Mouse (Mus musculus) adrenal gland, adult 2 months (tissue): ENCODE results near the gene Ap1m1. TPM values are rescaled to one million over a fixed set of nuclear protein-coding genes. Genes with fewer than 3 reads are reported as not detected.

Experiments
- DNase-seq: peaks from one replicate; pipeline ENCODE4 v3.0.0; 2021
- long read RNA-seq: library from polyadenylated mRNA; stranded (forward); transcript quantifications from one replicate; pipeline ENCODE4 v2.0.0, GENCODE M21; 2021
- polyA plus RNA-seq: library from polyadenylated mRNA; depleted of rRNA; stranded (reverse); fragments of >200 nt; gene quantifications from 2 replicates; pipeline ENCODE4 v1.2.3, GENCODE M21; 2012; rRNA removed
- total RNA-seq, 2 experiments: library from RNA; stranded (reverse); gene quantifications; 2 replicates each; pipeline ENCODE4 v1.2.3; 2021

The Ap1m1 gene
- total RNA-seq (10 to 100 TPM; 66.3 to 67.8 TPM), polyA plus RNA-seq (62.1 and 75.1 TPM in 2 replicates)
- long read RNA-seq, transcript Ap1m1-201 (12 exons, 2,084 nt) = major isoform, 65 of 75 reads
- long read RNA-seq, partial matches to known transcripts = 4 of 75 reads
- long read RNA-seq, other reads (novel, unspliced or antisense) = 6 of 75 reads

GRCm38 (mm10) chr8:72239499-72240402 lies at the start of gene Ap1m1:
Gene Ap1m1 (plus strand): TSS chr8:72240018.
- DNase-seq = peak; percentile 98

- DNase-seq = no peak
These were observed 49.6 kb upstream of the Ap1m1 start for GRCm38 (mm10) chr8:72190215-72190539.

DNA sequence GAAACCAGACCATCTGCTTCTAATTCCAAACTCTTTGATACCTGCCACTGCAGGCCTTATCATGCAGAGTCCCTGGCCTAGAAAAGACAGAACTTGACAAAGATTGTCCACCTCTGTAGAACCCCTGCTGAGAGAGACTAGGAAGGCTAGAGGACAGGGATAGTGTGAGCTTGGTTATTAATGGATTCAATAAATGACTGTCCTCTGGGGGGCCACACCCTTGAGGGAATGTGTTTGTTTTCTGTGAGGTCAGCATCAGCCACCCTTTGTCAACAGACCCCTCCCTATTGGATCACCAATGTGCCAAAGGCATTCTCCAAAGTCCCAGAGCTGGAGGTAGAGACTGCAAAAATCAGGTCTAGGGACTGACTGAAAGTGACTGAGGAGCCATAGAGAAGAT lies 47.8 kb upstream of the Ap1m1 start:
- DNase-seq = no peak

GRCm38 (mm10) chr8:72197997-72198396 lies 41.8 kb upstream of the Ap1m1 start:
- no peak for DNase-seq

DNA sequence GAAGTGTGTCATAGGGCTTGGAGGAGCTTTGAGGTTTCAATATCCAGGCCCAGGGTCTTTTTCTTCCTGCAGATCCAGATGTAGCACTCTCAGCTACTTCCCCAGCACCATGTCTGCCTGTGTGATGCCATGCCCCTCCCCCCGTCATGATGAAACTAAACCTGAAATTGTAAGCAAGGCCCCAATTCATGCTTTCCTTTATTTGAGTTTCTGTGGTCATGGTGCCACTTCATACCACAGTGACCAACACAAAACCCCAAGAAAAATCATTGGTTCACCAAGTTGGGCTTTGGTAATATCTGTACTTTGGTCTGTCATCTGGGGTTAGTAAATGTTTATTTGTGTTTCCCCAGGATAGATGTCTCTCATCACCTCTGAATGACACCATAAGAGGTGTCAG lies 31.2 kb upstream of the Ap1m1 start:
- DNase-seq = no peak

GRCm38 (mm10) chr8:72210222-72210621 lies 29.6 kb upstream of the Ap1m1 start:
- no peak for DNase-seq

DNA sequence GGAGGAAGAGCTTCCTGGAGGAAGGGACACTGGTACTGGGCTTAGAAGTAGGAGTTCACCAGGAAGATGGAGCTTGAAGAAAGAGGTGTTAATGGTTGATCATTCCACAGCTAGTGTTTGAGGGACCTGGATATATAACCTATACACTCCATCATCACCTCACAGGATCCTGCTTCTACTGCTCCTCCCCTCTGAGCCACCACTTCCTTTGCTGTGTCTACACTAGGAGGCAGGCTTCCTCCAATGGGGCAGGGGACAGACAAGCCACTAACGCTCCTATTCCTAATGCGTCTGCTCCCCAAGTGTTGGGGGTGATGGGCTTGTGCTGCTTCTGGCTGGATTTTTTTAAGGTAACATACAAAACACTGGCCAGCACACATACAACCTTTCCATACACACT lies 29.1 kb upstream of the Ap1m1 start:
- DNase-seq = no peak

GRCm38 (mm10) chr8:72211846-72212245 lies 28.0 kb upstream of the Ap1m1 start:
- DNase-seq = no peak

GRCm38 (mm10) chr8:72212751-72213150 lies 27.1 kb upstream of the Ap1m1 start, which contains the start of gene Cib3:
Gene Cib3 (minus strand): TSS chr8:72212837.
- no peak for DNase-seq

DNA sequence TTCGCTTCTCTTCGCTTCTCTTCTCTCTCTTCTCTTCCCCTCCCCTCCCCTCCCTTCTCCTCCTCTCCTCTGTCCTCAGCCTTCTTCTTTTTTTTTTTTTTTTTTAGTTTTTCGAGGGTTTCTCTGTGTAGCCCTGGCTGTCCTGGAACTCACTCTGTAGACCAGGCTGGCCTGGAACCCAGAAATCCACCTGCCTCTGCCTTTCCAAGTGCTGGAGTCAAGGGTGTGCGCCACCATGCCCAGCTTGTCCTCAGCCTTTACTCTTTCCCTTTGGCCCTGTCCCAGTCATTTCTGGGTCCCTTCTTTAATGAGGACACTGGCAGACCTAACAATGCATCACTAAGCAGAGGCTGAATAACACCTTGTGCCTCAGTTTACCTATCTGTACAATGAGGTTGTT lies 26.3 kb upstream of the Ap1m1 start, which contains the start of gene Gm11034:
TSS of gene Gm11034 (minus strand) at position 101 of the 400 bp plus-strand sequence.
- no peak for DNase-seq

- no peak for DNase-seq
These were observed 24.8 kb upstream of the Ap1m1 start for GRCm38 (mm10) chr8:72215060-72215459.

DNA sequence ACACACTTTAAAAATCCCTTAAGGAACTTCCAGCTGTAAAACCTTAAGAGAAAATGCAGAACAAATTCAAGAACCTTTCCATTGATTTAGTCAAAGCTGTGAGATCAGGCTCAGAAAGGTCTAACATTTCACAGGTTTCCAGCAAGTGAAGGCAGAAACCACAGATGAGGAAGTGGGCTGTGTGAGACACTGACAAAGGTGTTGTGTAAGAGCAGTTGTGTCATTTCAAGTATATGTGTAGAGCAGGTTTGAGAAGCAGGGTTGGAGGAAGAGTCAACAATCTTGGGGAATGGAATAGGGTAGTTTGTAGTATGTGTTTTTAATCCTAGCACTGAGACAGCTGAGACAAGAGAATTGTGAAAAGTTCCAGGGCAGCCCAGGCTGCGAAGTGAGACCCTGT lies 23.9 kb upstream of the Ap1m1 start:
- no peak for DNase-seq

- DNase-seq = no peak
These were observed 20.9 kb upstream of the Ap1m1 start for GRCm38 (mm10) chr8:72218781-72219540.

DNA sequence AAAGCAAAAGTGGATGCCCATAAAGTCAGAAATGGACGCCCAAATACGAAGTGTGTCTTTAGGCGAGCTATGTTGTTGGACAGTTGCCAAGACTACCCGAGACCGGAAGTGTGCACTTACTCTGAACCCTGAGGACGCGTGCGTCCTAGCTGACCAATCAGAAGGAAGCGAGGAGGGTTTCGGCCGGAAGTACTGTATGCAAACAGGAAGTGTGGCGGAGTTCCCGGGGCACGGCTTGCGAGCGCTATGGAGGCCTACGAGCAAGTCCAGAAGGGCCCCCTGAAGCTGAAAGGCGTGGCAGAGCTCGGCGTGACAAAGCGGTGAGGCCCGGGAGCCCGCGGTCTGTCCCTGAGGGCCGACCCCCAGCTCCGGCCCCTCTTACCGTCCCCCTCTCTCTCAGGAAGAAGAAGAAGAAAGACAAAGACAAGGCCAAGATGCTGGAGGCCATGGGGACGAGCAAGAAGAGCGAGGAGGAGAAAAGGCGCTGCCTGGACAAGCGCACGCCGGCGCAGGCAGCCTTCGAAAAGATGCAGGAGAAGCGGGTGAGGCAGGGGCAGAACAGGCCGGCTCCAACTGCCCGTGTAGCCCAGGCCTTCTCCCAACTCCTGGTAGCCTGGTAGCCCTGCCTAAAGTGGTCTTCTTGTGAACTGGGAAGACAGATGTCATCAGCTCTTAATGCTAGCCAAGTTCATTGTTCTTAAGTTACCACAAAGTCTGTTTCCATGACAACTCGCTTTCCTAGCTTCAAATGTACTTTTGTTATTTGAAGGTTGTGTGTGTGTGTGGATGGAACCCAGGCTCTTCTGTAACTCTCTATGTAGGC lies 20.1 kb upstream of the Ap1m1 start, which contains the start of gene Fam32a:
TSS of gene Fam32a (plus strand) at position 190 of the 823 bp plus-strand sequence.
- DNase-seq = peak; percentile 90

GRCm38 (mm10) chr8:72220758-72221157 lies 19.1 kb upstream of the Ap1m1 start:
- DNase-seq = no peak

DNA sequence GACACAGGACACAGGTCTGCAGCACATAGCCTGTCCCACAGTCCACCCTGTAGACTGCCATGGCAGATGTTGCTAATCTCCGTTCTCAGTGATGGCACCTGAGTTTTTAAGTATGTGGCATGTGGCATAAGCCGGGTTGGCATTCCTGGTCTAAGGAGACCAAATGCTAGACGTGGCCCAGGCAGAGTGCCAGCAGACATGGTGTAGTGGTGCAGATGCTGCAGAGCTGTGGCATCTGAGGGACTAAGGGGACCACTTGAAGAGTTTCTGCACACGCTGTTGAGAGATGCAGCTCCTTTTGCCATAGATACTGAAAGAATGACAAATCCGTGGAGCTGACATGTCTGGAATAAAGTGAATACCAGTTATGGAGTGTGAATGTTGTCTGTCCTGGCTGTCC lies 17.2 kb upstream of the Ap1m1 start:
- no peak for DNase-seq

GRCm38 (mm10) chr8:72240403-72240763 lies 565 bp downstream of the Ap1m1 start:
- no peak for DNase-seq

DNA sequence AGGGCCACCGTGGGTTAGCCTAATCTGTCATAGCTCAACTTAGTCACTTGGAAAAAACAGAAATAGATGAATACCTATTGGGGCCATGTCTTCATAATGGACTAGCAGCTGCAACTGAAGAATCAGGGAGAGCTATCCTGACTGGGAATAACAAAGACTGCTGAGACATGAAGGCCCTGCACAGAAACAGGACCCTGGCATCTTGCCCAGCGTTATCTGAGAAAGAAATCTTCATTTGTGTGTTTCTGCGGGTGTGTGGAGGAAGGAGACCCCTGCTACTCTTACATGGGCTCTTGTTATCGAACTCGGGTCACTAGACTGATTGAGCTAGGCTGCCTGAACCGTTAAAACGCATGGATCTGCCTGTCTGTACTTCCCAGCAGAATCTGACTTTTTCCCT lies 1.1 kb downstream of the Ap1m1 start:
- DNase-seq = no peak

GRCm38 (mm10) chr8:72242226-72242625 lies 2.4 kb downstream of the Ap1m1 start:
- DNase-seq = no peak

- no peak for DNase-seq
These were observed 4.8 kb downstream of the Ap1m1 start for GRCm38 (mm10) chr8:72244610-72245009.

DNA sequence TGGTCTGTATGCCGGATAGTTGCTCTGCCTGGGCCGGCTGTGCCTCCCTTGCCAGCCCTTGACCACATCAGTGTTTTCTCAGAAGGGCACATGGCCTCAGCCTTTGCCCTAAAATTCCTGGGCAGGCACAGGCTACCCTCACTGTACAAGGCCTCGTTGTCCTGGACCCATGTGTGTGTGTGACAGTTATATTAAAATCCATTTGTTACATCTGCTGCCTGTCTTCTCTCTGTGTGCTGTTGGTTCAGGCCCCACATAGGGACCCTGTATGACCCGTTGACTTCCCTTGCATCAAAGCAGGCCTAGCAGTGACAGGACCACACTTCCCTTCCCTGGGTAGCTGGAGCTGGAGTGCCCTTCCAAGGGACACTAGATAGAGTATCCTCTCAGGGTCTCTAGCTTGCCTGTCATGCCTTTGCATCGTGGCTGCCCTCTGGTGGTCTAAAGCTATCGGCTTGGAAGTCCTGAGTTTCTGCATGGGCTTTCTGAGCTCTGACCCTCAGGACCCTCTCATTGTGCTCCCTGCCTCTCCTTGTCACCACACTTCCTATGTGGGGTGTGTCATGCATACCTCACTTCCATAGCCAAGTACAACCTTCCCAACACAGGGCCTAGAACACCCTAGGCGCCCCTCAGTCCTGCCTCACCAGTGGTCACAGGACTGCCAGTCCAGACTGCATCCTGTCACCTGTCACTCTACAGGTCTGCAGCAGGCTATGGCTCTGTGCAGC lies 17.5 kb downstream of the Ap1m1 start:
- no peak for DNase-seq
